Mouse (Mus musculus) limb, embryonic 13.5 days (tissue): ENCODE data around the gene Hoxb6. TPM values are rescaled to one million over a fixed set of nuclear protein-coding genes. Genes with fewer than 3 reads are reported as not detected.

Experiments
- ATAC-seq: fragments of 200-750 bp; cut with Nextera tagmentation; 2 replicates; pipeline ENCODE4 v1.8.0; 2017; ENCODE audit warnings: low read depth, moderate number of reproducible peaks, moderate TSS enrichment; ENCODE audit not compliant: low FRiP score
- H3K27ac ChIP-seq: fragments of 300-500 bp; sonication (generic); 2 replicates; pipeline ENCODE4 v1.5.1; 2015; ENCODE audit warnings: inconsistent platforms, mild to moderate bottlenecking, moderate library complexity
- H3K27me3 ChIP-seq: fragments of 300-500 bp; sonication (generic); 2 replicates; pipeline ENCODE4 v1.6.1; 2015; ENCODE audit warnings: mild to moderate bottlenecking, inconsistent platforms
- H3K36me3 ChIP-seq: fragments of 300-500 bp; sonication (generic); 2 replicates; pipeline ENCODE4 v1.6.1; 2015; ENCODE audit warnings: inconsistent platforms, mild to moderate bottlenecking, moderate library complexity
- H3K4me1 ChIP-seq: fragments of 300-500 bp; sonication (generic); 2 replicates; pipeline ENCODE4 v1.6.1; 2015; ENCODE audit warnings: inconsistent platforms
- H3K4me2 ChIP-seq: fragments of 300-500 bp; sonication (generic); replicated peaks from 2 replicates; pipeline ENCODE4 v1.6.1; 2015; ENCODE audit warnings: inconsistent platforms, mild to moderate bottlenecking, moderate library complexity
- H3K4me3 ChIP-seq: fragments of 300-500 bp; sonication (generic); 2 replicates; pipeline ENCODE4 v1.5.1; 2015; ENCODE audit warnings: moderate library complexity, mild to moderate bottlenecking, inconsistent platforms
- H3K9ac ChIP-seq: fragments of 300-500 bp; sonication (generic); 2 replicates; pipeline ENCODE4 v1.6.1; 2015; ENCODE audit warnings: mild to moderate bottlenecking, inconsistent platforms
- H3K9me3 ChIP-seq: fragments of 300-500 bp; sonication (generic); 2 replicates; pipeline ENCODE4 v1.6.1; 2016; ENCODE audit warnings: inconsistent platforms
- WGBS: fragments of 180-500 bp; shearing (Covaris S2); methylation state at CpG from one replicate; pipeline ENCODE4 v1.1.7; 2015; 5-methylcytosine and 5-hydroxymethylcytosine counted together
- polyA plus RNA-seq: library from polyadenylated mRNA; unstranded; fragments of >200 nt; fragmentation: Nextera tagmentation; extraction: Ambion mirVana; gene quantifications from 2 replicates; pipeline ENCODE4 v1.2.1, GENCODE M21; 2015

Hoxb6 gene
- polyA plus RNA-seq = 0.59 and 1.4 TPM in 2 replicates

GRCm38 (mm10) chr11:96291681-96292564 is at the start of gene Hoxb6:
Hoxb6 (plus strand) TSS chr11:96292476.
- no peak for ATAC-seq
- Histone ChIP-seq H3K36me3 (no peaks in the 10 kb centered on the region), H3K9ac (peak within 1 kb of the TSS; percentile 8; the same call in 1 of the 2 replicates), H3K9me3 (no peaks in the 10 kb centered on the region), H3K4me2 (peak within 1 kb of the TSS; percentile 21), H3K4me3 (peak within 1 kb of the TSS; percentile 24), H3K27me3 (peaks cover 98% of the 10 kb centered on the region), H3K4me1 (0 out of 2 replicates have a peak, but pooled peaks cover under 1% of the 10 kb centered on the region), H3K27ac (no peak within 1 kb of the TSS)
- WGBS = 5% methylated on average over 22 of the region's 22 CpGs

GRCm38 (mm10) chr11:96250901-96251300 is 41.4 kb upstream of the Hoxb6 start:
- H3K9me3 ChIP-seq = no peaks in the 10 kb centered on the region
- no peak overlapping the region for H3K27ac ChIP-seq
- 1% methylated on average over 14 of the region's 14 CpGs for WGBS
- H3K27me3 ChIP-seq = peaks cover 84% of the 10 kb centered on the region
- H3K4me2 ChIP-seq = peak overlapping the region; percentile 53
- H3K9ac ChIP-seq = no peak overlapping the region; the same call in 1 of the 2 replicates
- H3K4me3 ChIP-seq = peak overlapping the region; percentile 42
- H3K36me3 ChIP-seq = no peaks in the 10 kb centered on the region
- no peak for ATAC-seq
- H3K4me1 ChIP-seq = peaks cover 16% of the 10 kb centered on the region; the same call in 1 of the 2 replicates

DNA sequence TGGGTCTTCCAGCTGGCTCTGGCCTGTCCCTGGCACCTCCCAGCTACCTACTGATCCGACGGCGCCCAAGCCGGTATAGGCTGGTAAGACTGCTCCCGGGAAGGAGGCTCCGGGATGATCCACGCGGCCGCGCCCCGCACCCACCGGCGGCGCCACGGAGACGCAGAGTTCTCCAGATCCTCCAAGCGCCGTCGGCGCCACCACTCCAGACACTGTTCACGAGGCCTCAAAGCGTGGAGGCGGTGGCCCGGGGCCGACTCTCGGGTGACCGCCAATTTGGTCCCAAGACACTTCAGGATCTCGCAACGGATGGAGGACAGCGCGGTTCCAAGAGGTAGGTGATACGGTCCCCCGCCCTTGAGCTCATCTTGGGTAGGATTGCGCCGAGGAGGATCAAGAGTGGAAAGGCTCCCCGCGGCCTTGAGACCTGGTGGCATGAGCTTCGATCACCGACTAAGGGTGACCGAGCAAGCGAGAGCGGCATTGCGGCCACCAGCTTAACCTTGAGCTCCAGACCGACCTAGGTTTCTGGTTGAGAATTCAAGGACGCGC is 40.7 kb upstream of the Hoxb6 start:
- ATAC-seq = no peak
- WGBS = under 1% methylated on average over 42 of the region's 46 CpGs
- Histone ChIP-seq H3K4me3 (peak overlapping the region; percentile 42), H3K36me3 (no peaks in the 10 kb centered on the region), H3K9me3 (no peaks in the 10 kb centered on the region), H3K27me3 (peaks cover 87% of the 10 kb centered on the region), H3K4me1 (peaks cover 16% of the 10 kb centered on the region; the same call in 1 of the 2 replicates), H3K9ac (peak overlapping the region; percentile 55), H3K4me2 (peak overlapping the region; percentile 53), H3K27ac (no peak overlapping the region)

DNA sequence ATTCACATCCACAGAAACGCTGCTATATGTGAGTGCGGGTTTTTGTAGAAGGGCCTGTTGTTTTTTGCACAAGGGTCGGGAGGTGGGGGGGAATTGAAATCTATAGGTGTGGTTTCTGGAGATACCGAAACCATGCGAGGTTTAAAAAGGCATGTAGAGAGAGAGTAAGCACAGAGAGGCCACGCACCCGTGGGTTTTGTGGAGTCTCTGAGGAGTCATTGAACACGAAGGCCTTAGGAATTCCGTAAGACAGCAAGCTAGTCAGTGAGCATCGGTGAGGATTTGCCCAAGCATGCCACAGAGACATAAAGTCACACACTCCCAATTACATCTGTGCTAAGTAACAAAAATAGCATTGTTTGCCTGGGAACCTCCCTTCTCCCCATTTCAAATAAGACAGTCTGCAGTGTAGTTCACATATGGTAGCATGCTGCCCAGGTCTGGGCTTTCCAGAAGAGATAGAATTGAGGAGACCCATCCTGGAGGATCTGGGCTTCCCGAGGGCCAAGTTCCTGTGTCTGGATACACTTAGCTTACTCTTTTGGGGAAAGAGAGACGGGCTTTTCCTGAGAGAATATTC is 39.6 kb upstream of the Hoxb6 start:
- H3K9ac ChIP-seq = no peak overlapping the region
- no peak overlapping the region for H3K27ac ChIP-seq
- peak overlapping the region; percentile 53 for H3K4me2 ChIP-seq

DNA sequence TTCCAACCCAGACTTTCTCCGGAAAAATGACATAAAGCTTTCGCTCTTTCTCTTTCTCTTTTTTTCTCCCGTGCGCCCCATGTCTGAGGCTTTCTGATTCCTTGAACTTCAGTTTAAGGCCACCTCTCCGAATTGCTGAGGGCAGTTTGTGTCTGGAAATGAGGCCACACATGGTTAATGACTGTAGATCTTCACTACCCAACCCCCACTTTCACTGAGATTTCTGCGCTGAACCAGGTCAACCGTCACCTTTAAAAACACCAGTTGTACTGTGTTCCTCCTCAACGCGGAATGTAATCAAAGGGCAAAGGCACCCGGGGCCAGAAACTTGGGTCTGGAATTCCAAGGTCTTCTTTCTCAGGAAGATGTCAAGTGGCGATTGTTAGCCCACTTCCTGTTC is 38.1 kb upstream of the Hoxb6 start:
- Histone ChIP-seq H3K4me2 (peak overlapping the region; percentile 30), H3K9me3 (no peaks in the 10 kb centered on the region), H3K4me1 (peaks cover 16% of the 10 kb centered on the region; the same call in 1 of the 2 replicates), H3K27me3 (peaks cover 99% of the 10 kb centered on the region), H3K9ac (no peak overlapping the region), H3K4me3 (peak overlapping the region; percentile 7; the same call in 1 of the 2 replicates), H3K36me3 (no peaks in the 10 kb centered on the region), H3K27ac (no peak overlapping the region)
- WGBS = 2% methylated on average over 11 of the region's 11 CpGs
- ATAC-seq = no peak

More for the DNA sequence above, 39.6 kb upstream of the Hoxb6 start:
- WGBS = 4% methylated on average over 12 of the region's 12 CpGs
- Histone ChIP-seq H3K36me3 (no peaks in the 10 kb centered on the region), H3K9me3 (no peaks in the 10 kb centered on the region), H3K4me1 (peaks cover 16% of the 10 kb centered on the region; the same call in 1 of the 2 replicates), H3K27me3 (peaks cover 93% of the 10 kb centered on the region), H3K4me3 (peak overlapping the region; percentile 42)
- no peak for ATAC-seq

GRCm38 (mm10) chr11:96255111-96255995 is 36.9 kb upstream of the Hoxb6 start:
- peaks cover 22% of the 10 kb centered on the region; the same call in 1 of the 2 replicates for H3K4me1 ChIP-seq
- peaks cover 99% of the 10 kb centered on the region for H3K27me3 ChIP-seq
- no peak overlapping the region for H3K27ac ChIP-seq
- no peaks in the 10 kb centered on the region for H3K36me3 ChIP-seq
- peak overlapping the region; percentile 43 for H3K4me2 ChIP-seq
- peak overlapping the region; percentile 14; the same call in 1 of the 2 replicates for H3K4me3 ChIP-seq
- H3K9me3 ChIP-seq = no peaks in the 10 kb centered on the region
- WGBS = 4% methylated on average over 39 of the region's 39 CpGs
- no peak overlapping the region for H3K9ac ChIP-seq
- ATAC-seq = no peak

- Histone ChIP-seq H3K27ac (no peak overlapping the region), H3K4me1 (peaks cover 23% of the 10 kb centered on the region; the same call in 1 of the 2 replicates), H3K9me3 (no peaks in the 10 kb centered on the region), H3K36me3 (no peaks in the 10 kb centered on the region), H3K4me2 (no peak overlapping the region), H3K27me3 (peaks cover 99% of the 10 kb centered on the region), H3K9ac (no peak overlapping the region), H3K4me3 (no peak overlapping the region)
- WGBS = 5% methylated on average over 14 of the region's 14 CpGs
- ATAC-seq = no peak
These were observed 36.3 kb upstream of the Hoxb6 start for GRCm38 (mm10) chr11:96255996-96256445.

GRCm38 (mm10) chr11:96257141-96257540 is 35.1 kb upstream of the Hoxb6 start:
- 26% methylated on average over 2 of the region's 2 CpGs for WGBS
- H3K9me3 ChIP-seq = no peaks in the 10 kb centered on the region
- H3K27me3 ChIP-seq = peaks cover 100% of the 10 kb centered on the region
- no peak overlapping the region for H3K4me2 ChIP-seq
- no peak overlapping the region for H3K27ac ChIP-seq
- H3K36me3 ChIP-seq = no peaks in the 10 kb centered on the region
- ATAC-seq = no peak
- H3K4me1 ChIP-seq = peaks cover 21% of the 10 kb centered on the region
- H3K4me3 ChIP-seq = no peak overlapping the region
- no peak overlapping the region for H3K9ac ChIP-seq

GRCm38 (mm10) chr11:96259038-96259437 is 33.2 kb upstream of the Hoxb6 start:
- Histone ChIP-seq H3K27ac (no peak overlapping the region), H3K9me3 (no peaks in the 10 kb centered on the region), H3K4me2 (no peak overlapping the region), H3K27me3 (peaks cover 100% of the 10 kb centered on the region), H3K4me1 (peaks cover 21% of the 10 kb centered on the region), H3K36me3 (no peaks in the 10 kb centered on the region), H3K4me3 (no peak overlapping the region), H3K9ac (no peak overlapping the region)
- WGBS = 13% methylated on average over 2 of the region's 2 CpGs
- no peak for ATAC-seq

DNA sequence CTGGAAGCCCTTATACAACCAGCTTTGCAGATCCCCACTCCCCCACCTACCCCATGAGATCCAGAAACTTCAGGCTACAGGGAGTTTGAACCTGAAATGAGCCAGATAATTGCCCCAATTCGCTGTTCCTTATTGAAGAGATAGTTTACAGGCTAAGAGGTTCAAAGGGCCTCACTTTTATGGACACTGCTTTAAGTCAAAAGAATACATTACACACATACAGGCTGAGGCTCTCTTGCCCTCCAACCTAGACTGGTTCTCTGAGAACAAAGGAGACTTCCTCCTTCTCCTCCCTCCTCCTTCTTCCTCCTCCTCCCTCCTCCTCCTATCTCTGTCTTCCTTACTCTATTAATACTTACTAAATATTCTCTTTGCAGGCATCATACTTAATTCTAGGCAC is 32.8 kb upstream of the Hoxb6 start:
- WGBS = 4% methylated on average over 1 of the region's 1 CpGs
- Histone ChIP-seq H3K9ac (no peak overlapping the region), H3K4me1 (peaks cover 21% of the 10 kb centered on the region), H3K4me3 (no peak overlapping the region), H3K9me3 (no peaks in the 10 kb centered on the region), H3K27ac (no peak overlapping the region), H3K27me3 (peaks cover 100% of the 10 kb centered on the region), H3K4me2 (no peak overlapping the region), H3K36me3 (no peaks in the 10 kb centered on the region)
- no peak for ATAC-seq

- Histone ChIP-seq H3K27ac (no peak overlapping the region), H3K4me2 (peak overlapping the region; percentile 41), H3K36me3 (no peaks in the 10 kb centered on the region), H3K27me3 (peaks cover 100% of the 10 kb centered on the region), H3K4me3 (0 out of 2 replicates have a peak overlapping the region, but pooled peaks have one; percentile 6), H3K4me1 (peaks cover 17% of the 10 kb centered on the region), H3K9me3 (no peaks in the 10 kb centered on the region), H3K9ac (no peak overlapping the region)
- under 1% methylated on average over 23 of the region's 23 CpGs for WGBS
- ATAC-seq = no peak
These were observed 31.8 kb upstream of the Hoxb6 start for GRCm38 (mm10) chr11:96260310-96260970.
